Mouse (Mus musculus): ENCODE results near the gene Col4a4. TPM values are rescaled to one million over a fixed set of nuclear protein-coding genes. Genes with fewer than 3 reads are reported as not detected.

Col4a4 gene
- polyA plus RNA-seq, 2 experiments = 0.02 to 0.08 TPM

GRCm38 (mm10) chr1:82618592-82618991, 31.9 kb upstream of the Col4a4 start:
- DNase-seq (ENCODE audit: low read depth in 3 of 3, low spot score in 3 of 3) = no peak
- 38% methylated on average over 5 of the region's 5 CpGs for WGBS (ENCODE audit: insufficient replicate concordance)
- H3K36me3 ChIP-seq (replicated peaks; ENCODE audit: control insufficient read depth, insufficient read depth, low read depth) = no peaks in the 10 kb centered on the region
- no peak overlapping the region for H3K9ac ChIP-seq (replicated peaks)
- no peak for ATAC-seq (ENCODE audit: insufficient read depth)
- no peaks in the 10 kb centered on the region for H3K27me3 ChIP-seq (ENCODE audit: control insufficient read depth, insufficient read depth, low read length)
- H3K4me3 ChIP-seq (ENCODE audit: insufficient read depth in 1 of 2, low read depth in 2 of 2, low read length in 2 of 2) = no peak overlapping the region
- TF ChIP-seq EP300 (IDR thresholded peaks at IDR 0.05; ENCODE audit: low read depth) (no peak), CTCF (IDR thresholded peaks at IDR 0.05; ENCODE audit: low read depth) (no peak)
- H3K4me1 ChIP-seq (replicated peaks; ENCODE audit: control insufficient read depth in 2 of 2, insufficient read depth in 2 of 2, low read length in 1 of 2) = no peaks in the 10 kb centered on the region
- no peaks in the 10 kb centered on the region for H3K9me3 ChIP-seq (ENCODE audit: control insufficient read depth, low read length)
- H3K27ac ChIP-seq = no peak overlapping the region
- no peak overlapping the region for H3K4me2 ChIP-seq (ENCODE audit: low read depth)

GRCm38 (mm10) chr1:82618001-82618400, 31.4 kb upstream of the Col4a4 start:
- H3K4me2 ChIP-seq (ENCODE audit: low read depth) = no peak overlapping the region
- no peak overlapping the region for H3K4me3 ChIP-seq (ENCODE audit: insufficient read depth in 1 of 2, low read depth in 2 of 2, low read length in 2 of 2)
- no peak overlapping the region for H3K9ac ChIP-seq (replicated peaks)
- WGBS (ENCODE audit: insufficient replicate concordance) = 54% methylated on average over 5 of the region's 5 CpGs
- ATAC-seq (ENCODE audit: insufficient read depth) (no peak), DNase-seq (ENCODE audit: low read depth in 3 of 3, low spot score in 3 of 3) (no peak)
- TF ChIP-seq EP300 (IDR thresholded peaks at IDR 0.05; ENCODE audit: low read depth) = no peak
- no peak for TF ChIP-seq CTCF (IDR thresholded peaks at IDR 0.05; ENCODE audit: low read depth)
- H3K27me3 ChIP-seq (ENCODE audit: control insufficient read depth, insufficient read depth, low read length) = no peaks in the 10 kb centered on the region
- H3K36me3 ChIP-seq (replicated peaks; ENCODE audit: control insufficient read depth, insufficient read depth, low read depth) = no peaks in the 10 kb centered on the region
- H3K9me3 ChIP-seq (ENCODE audit: control insufficient read depth, low read length) = no peaks in the 10 kb centered on the region
- H3K27ac ChIP-seq = no peak overlapping the region
- no peaks in the 10 kb centered on the region for H3K4me1 ChIP-seq (replicated peaks; ENCODE audit: control insufficient read depth in 2 of 2, insufficient read depth in 2 of 2, low read length in 1 of 2)

GRCm38 (mm10) chr1:82612061-82612660, 25.5 kb upstream of the Col4a4 start:
- Histone ChIP-seq H3K9me3 (ENCODE audit: control insufficient read depth, low read length) (no peaks in the 10 kb centered on the region), H3K4me3 (ENCODE audit: insufficient read depth in 1 of 2, low read depth in 2 of 2, low read length in 2 of 2) (no peak overlapping the region), H3K9ac (replicated peaks) (no peak overlapping the region), H3K36me3 (replicated peaks; ENCODE audit: control insufficient read depth, insufficient read depth, low read depth) (no peaks in the 10 kb centered on the region), H3K4me1 (replicated peaks; ENCODE audit: control insufficient read depth in 2 of 2, insufficient read depth in 2 of 2, low read length in 1 of 2) (no peaks in the 10 kb centered on the region), H3K27ac (no peak overlapping the region), H3K27me3 (ENCODE audit: control insufficient read depth, insufficient read depth, low read length) (no peaks in the 10 kb centered on the region), H3K4me2 (ENCODE audit: low read depth) (no peak overlapping the region)
- 78% methylated on average over 9 of the region's 9 CpGs for WGBS (ENCODE audit: insufficient replicate concordance)
- TF ChIP-seq CTCF (IDR thresholded peaks at IDR 0.05; ENCODE audit: low read depth) (no peak), EP300 (IDR thresholded peaks at IDR 0.05; ENCODE audit: low read depth) (no peak)
- ATAC-seq (ENCODE audit: insufficient read depth) = no peak
- DNase-seq (ENCODE audit: low read depth in 3 of 3, low spot score in 3 of 3) = no peak

- Histone ChIP-seq H3K36me3 (replicated peaks; ENCODE audit: control insufficient read depth, insufficient read depth, low read depth) (no peaks in the 10 kb centered on the region), H3K27me3 (ENCODE audit: control insufficient read depth, insufficient read depth, low read length) (no peaks in the 10 kb centered on the region), H3K4me1 (replicated peaks; ENCODE audit: control insufficient read depth in 2 of 2, insufficient read depth in 2 of 2, low read length in 1 of 2) (no peaks in the 10 kb centered on the region), H3K4me2 (ENCODE audit: low read depth) (no peak overlapping the region), H3K9me3 (ENCODE audit: control insufficient read depth, low read length) (no peaks in the 10 kb centered on the region), H3K4me3 (ENCODE audit: insufficient read depth in 1 of 2, low read depth in 2 of 2, low read length in 2 of 2) (no peak overlapping the region), H3K9ac (replicated peaks) (no peak overlapping the region), H3K27ac (no peak overlapping the region)
- no peak for TF ChIP-seq CTCF (IDR thresholded peaks at IDR 0.05; ENCODE audit: low read depth)
- TF ChIP-seq EP300 (IDR thresholded peaks at IDR 0.05; ENCODE audit: low read depth) = no peak
- ATAC-seq (ENCODE audit: insufficient read depth) (no peak), DNase-seq (ENCODE audit: low read depth in 3 of 3, low spot score in 3 of 3) (no peak)
- 48% methylated on average over 9 of the region's 9 CpGs for WGBS (ENCODE audit: insufficient replicate concordance)
Measured at GRCm38 (mm10) chr1:82608646-82609262, 22.1 kb upstream of the Col4a4 start.

- no peak for DNase-seq (ENCODE audit: low read depth in 3 of 3, low spot score in 3 of 3)
- Histone ChIP-seq H3K27ac (no peak overlapping the region), H3K4me3 (ENCODE audit: insufficient read depth in 1 of 2, low read depth in 2 of 2, low read length in 2 of 2) (no peak overlapping the region), H3K4me2 (ENCODE audit: low read depth) (no peak overlapping the region), H3K4me1 (replicated peaks; ENCODE audit: control insufficient read depth in 2 of 2, insufficient read depth in 2 of 2, low read length in 1 of 2) (no peaks in the 10 kb centered on the region), H3K9ac (replicated peaks) (no peak overlapping the region), H3K9me3 (ENCODE audit: control insufficient read depth, low read length) (no peaks in the 10 kb centered on the region), H3K27me3 (ENCODE audit: control insufficient read depth, insufficient read depth, low read length) (no peaks in the 10 kb centered on the region), H3K36me3 (replicated peaks; ENCODE audit: control insufficient read depth, insufficient read depth, low read depth) (no peaks in the 10 kb centered on the region)
- 59% methylated on average over 7 of the region's 7 CpGs for WGBS (ENCODE audit: insufficient replicate concordance)
- no peak for ATAC-seq (ENCODE audit: insufficient read depth)
- TF ChIP-seq CTCF (IDR thresholded peaks at IDR 0.05; ENCODE audit: low read depth) = no peak
- TF ChIP-seq EP300 (IDR thresholded peaks at IDR 0.05; ENCODE audit: low read depth) = no peak
Measured at GRCm38 (mm10) chr1:82605856-82606255, 19.2 kb upstream of the Col4a4 start.

All from liver, embryonic 14.5 days (tissue).